Mouse (Mus musculus): ENCODE results near the gene Olfr986. TPM values are rescaled to one million over a fixed set of nuclear protein-coding genes. Genes with fewer than 3 reads are reported as not detected.

Gene Olfr986
- polyA plus RNA-seq, 1 experiment from 2014 or later: 0.08 TPM

- H3K4me3 ChIP-seq: no peak overlapping the region
- no peak for ATAC-seq (ENCODE audit: extremely low read depth, insufficient number of reproducible peaks, low FRiP score, low TSS enrichment)
- 0 out of 2 replicates have a peak, but pooled peaks cover 6% of the 10 kb centered on the region for H3K36me3 ChIP-seq
- H3K9me3 ChIP-seq: no peaks in the 10 kb centered on the region
- WGBS: 77% methylated on average over 3 of the region's 3 CpGs
- peaks cover 17% of the 10 kb centered on the region for H3K4me1 ChIP-seq
- H3K27ac ChIP-seq (replicated peaks): no peak overlapping the region
- no peak overlapping the region for H3K4me2 ChIP-seq
- no peaks in the 10 kb centered on the region for H3K27me3 ChIP-seq (replicated peaks)
- no peak overlapping the region for H3K9ac ChIP-seq
These were observed 15.3 kb downstream of the Olfr986 start for GRCm38 (mm10) chr9:40195981-40196380.

GRCm38 (mm10) chr9:40206546-40206950 lies 25.8 kb downstream of the Olfr986 start:
- peaks cover 45% of the 10 kb centered on the region for H3K36me3 ChIP-seq
- no peak overlapping the region for H3K9ac ChIP-seq
- no peak overlapping the region for H3K4me3 ChIP-seq
- H3K27ac ChIP-seq (replicated peaks): no peak overlapping the region
- H3K4me2 ChIP-seq: no peak overlapping the region
- H3K27me3 ChIP-seq (replicated peaks): no peaks in the 10 kb centered on the region
- no peaks in the 10 kb centered on the region for H3K9me3 ChIP-seq
- no peak for ATAC-seq (ENCODE audit: extremely low read depth, insufficient number of reproducible peaks, low FRiP score, low TSS enrichment)
- no peaks in the 10 kb centered on the region for H3K4me1 ChIP-seq
- whole genome bisulfite sequencing: 71% methylated on average over 5 of the region's 5 CpGs

- no peak overlapping the region for H3K4me2 ChIP-seq
These were observed 30.0 kb downstream of the Olfr986 start for GRCm38 (mm10) chr9:40210744-40211143.

GRCm38 (mm10) chr9:40214058-40214457 lies 33.3 kb downstream of the Olfr986 start:
- 92% methylated on average over 5 of the region's 5 CpGs for WGBS
- H3K27me3 ChIP-seq (replicated peaks): no peaks in the 10 kb centered on the region
- no peaks in the 10 kb centered on the region for H3K9me3 ChIP-seq
- H3K36me3 ChIP-seq: peaks cover 42% of the 10 kb centered on the region
- no peak for ATAC-seq (ENCODE audit: extremely low read depth, insufficient number of reproducible peaks, low FRiP score, low TSS enrichment)
- H3K9ac ChIP-seq: no peak overlapping the region
- H3K4me2 ChIP-seq: no peak overlapping the region
- no peaks in the 10 kb centered on the region for H3K4me1 ChIP-seq
- no peak overlapping the region for H3K4me3 ChIP-seq
- no peak overlapping the region for H3K27ac ChIP-seq (replicated peaks)

More at GRCm38 (mm10) chr9:40210744-40211143, 30.0 kb downstream of the Olfr986 start:
- no peaks in the 10 kb centered on the region for H3K9me3 ChIP-seq
- H3K9ac ChIP-seq: no peak overlapping the region
- no peak overlapping the region for H3K4me3 ChIP-seq
- H3K36me3 ChIP-seq: peaks cover 62% of the 10 kb centered on the region
- H3K4me1 ChIP-seq: no peaks in the 10 kb centered on the region
- ATAC-seq (ENCODE audit: extremely low read depth, insufficient number of reproducible peaks, low FRiP score, low TSS enrichment): no peak
- no peak overlapping the region for H3K27ac ChIP-seq (replicated peaks)
- 78% methylated on average over 2 of the region's 2 CpGs for WGBS
- H3K27me3 ChIP-seq (replicated peaks): no peaks in the 10 kb centered on the region

GRCm38 (mm10) chr9:40216651-40217050 lies 35.9 kb downstream of the Olfr986 start:
- ATAC-seq (ENCODE audit: extremely low read depth, insufficient number of reproducible peaks, low FRiP score, low TSS enrichment): no peak
- Histone ChIP-seq H3K4me1 (no peaks in the 10 kb centered on the region), H3K27me3 (replicated peaks) (no peaks in the 10 kb centered on the region), H3K4me2 (no peak overlapping the region), H3K27ac (replicated peaks) (no peak overlapping the region), H3K4me3 (no peak overlapping the region), H3K9me3 (no peaks in the 10 kb centered on the region), H3K9ac (no peak overlapping the region), H3K36me3 (peaks cover 16% of the 10 kb centered on the region)
- 64% methylated on average over 4 of the region's 4 CpGs for WGBS

GRCm38 (mm10) chr9:40224289-40224688 lies 43.6 kb downstream of the Olfr986 start:
- H3K4me1 ChIP-seq: no peaks in the 10 kb centered on the region
- H3K27ac ChIP-seq (replicated peaks): no peak overlapping the region
- H3K4me3 ChIP-seq: no peak overlapping the region
- no peak for ATAC-seq (ENCODE audit: extremely low read depth, insufficient number of reproducible peaks, low FRiP score, low TSS enrichment)
- H3K9ac ChIP-seq: no peak overlapping the region
- H3K9me3 ChIP-seq: no peaks in the 10 kb centered on the region
- H3K27me3 ChIP-seq (replicated peaks): no peaks in the 10 kb centered on the region; the same call in 1 of the 2 replicates
- no peak overlapping the region for H3K4me2 ChIP-seq
- WGBS: 63% methylated on average over 4 of the region's 4 CpGs
- no peaks in the 10 kb centered on the region for H3K36me3 ChIP-seq

GRCm38 (mm10) chr9:40227874-40228789 lies 47.4 kb downstream of the Olfr986 start:
- no peak overlapping the region for H3K4me3 ChIP-seq
- H3K4me1 ChIP-seq: no peaks in the 10 kb centered on the region
- WGBS: 55% methylated on average over 10 of the region's 10 CpGs
- H3K9ac ChIP-seq: no peak overlapping the region
- H3K27me3 ChIP-seq (replicated peaks): no peaks in the 10 kb centered on the region; the same call in 1 of the 2 replicates
- H3K36me3 ChIP-seq: no peaks in the 10 kb centered on the region
- H3K4me2 ChIP-seq: no peak overlapping the region
- H3K9me3 ChIP-seq: peaks cover 5% of the 10 kb centered on the region; the same call in 1 of the 2 replicates
- H3K27ac ChIP-seq (replicated peaks): no peak overlapping the region
- no peak for ATAC-seq (ENCODE audit: extremely low read depth, insufficient number of reproducible peaks, low FRiP score, low TSS enrichment)

- H3K36me3 ChIP-seq: no peaks in the 10 kb centered on the region
- no peaks in the 10 kb centered on the region for H3K4me1 ChIP-seq
- H3K27me3 ChIP-seq (replicated peaks): no peaks in the 10 kb centered on the region; the same call in 1 of the 2 replicates
- no peak overlapping the region for H3K27ac ChIP-seq (replicated peaks)
- peaks cover 5% of the 10 kb centered on the region; the same call in 1 of the 2 replicates for H3K9me3 ChIP-seq
- no peak overlapping the region for H3K9ac ChIP-seq
- H3K4me2 ChIP-seq: no peak overlapping the region
- 49% methylated on average over 6 of the region's 6 CpGs for WGBS
- no peak for ATAC-seq (ENCODE audit: extremely low read depth, insufficient number of reproducible peaks, low FRiP score, low TSS enrichment)
- no peak overlapping the region for H3K4me3 ChIP-seq
These were observed 48.1 kb downstream of the Olfr986 start for GRCm38 (mm10) chr9:40228804-40229331.

- Histone ChIP-seq H3K27me3 (replicated peaks) (no peaks in the 10 kb centered on the region; the same call in 1 of the 2 replicates), H3K27ac (replicated peaks) (no peak overlapping the region)
- WGBS: 55% methylated on average over 5 of the region's 5 CpGs
These were observed 48.8 kb downstream of the Olfr986 start for GRCm38 (mm10) chr9:40229479-40229878.

GRCm38 (mm10) chr9:40231019-40231418 lies 50.3 kb downstream of the Olfr986 start:
- no peak overlapping the region for H3K27ac ChIP-seq (replicated peaks)
- no peak overlapping the region for H3K9ac ChIP-seq
- no peaks in the 10 kb centered on the region; the same call in 1 of the 2 replicates for H3K27me3 ChIP-seq (replicated peaks)
- H3K36me3 ChIP-seq: no peaks in the 10 kb centered on the region
- no peak overlapping the region for H3K4me2 ChIP-seq
- no peaks in the 10 kb centered on the region for H3K4me1 ChIP-seq
- no peak for ATAC-seq (ENCODE audit: extremely low read depth, insufficient number of reproducible peaks, low FRiP score, low TSS enrichment)
- H3K9me3 ChIP-seq: peaks cover 5% of the 10 kb centered on the region; the same call in 1 of the 2 replicates
- WGBS: 72% methylated on average over 3 of the region's 3 CpGs
- H3K4me3 ChIP-seq: no peak overlapping the region

More at GRCm38 (mm10) chr9:40229479-40229878, 48.8 kb downstream of the Olfr986 start:
- ATAC-seq (ENCODE audit: extremely low read depth, insufficient number of reproducible peaks, low FRiP score, low TSS enrichment): no peak
- H3K9ac ChIP-seq: no peak overlapping the region
- H3K9me3 ChIP-seq: peaks cover 5% of the 10 kb centered on the region; the same call in 1 of the 2 replicates
- no peak overlapping the region for H3K4me2 ChIP-seq
- H3K4me1 ChIP-seq: no peaks in the 10 kb centered on the region
- H3K4me3 ChIP-seq: no peak overlapping the region
- no peaks in the 10 kb centered on the region for H3K36me3 ChIP-seq

GRCm38 (mm10) chr9:40234233-40235072 lies 53.7 kb downstream of the Olfr986 start:
- H3K36me3 ChIP-seq: no peaks in the 10 kb centered on the region
- no peak for ATAC-seq (ENCODE audit: extremely low read depth, insufficient number of reproducible peaks, low FRiP score, low TSS enrichment)
- H3K4me1 ChIP-seq: no peaks in the 10 kb centered on the region
- peaks cover 5% of the 10 kb centered on the region; the same call in 1 of the 2 replicates for H3K9me3 ChIP-seq
- H3K9ac ChIP-seq: no peak overlapping the region
- no peak overlapping the region for H3K4me2 ChIP-seq
- H3K27me3 ChIP-seq (replicated peaks): no peaks in the 10 kb centered on the region; the same call in 1 of the 2 replicates
- no peak overlapping the region for H3K4me3 ChIP-seq
- H3K27ac ChIP-seq (replicated peaks): no peak overlapping the region
- 70% methylated on average over 10 of the region's 10 CpGs for whole genome bisulfite sequencing
